Mouse (Mus musculus): ENCODE measurements around the gene Sh3rf1. TPM values are rescaled to one million over a fixed set of nuclear protein-coding genes. Genes with fewer than 3 reads are reported as not detected.
"Not testable (repeated sequence)": the region's sequence is repeated elsewhere in the genome, so short reads cannot be mapped to it uniquely, and the experiment has no call there.

Gene Sh3rf1
- polyA plus RNA-seq, 1 experiment, result 19.7 TPM

GRCm38 (mm10) chr8:61403266-61404177 lies 179.8 kb downstream of the Sh3rf1 start:
- H3K4me3 ChIP-seq (replicated peaks; ENCODE audit: extremely low read depth, low read depth, low read length), result no peak overlapping the region
- TF ChIP-seq CTCF (IDR thresholded peaks at IDR 0.05; ENCODE audit: insufficient read depth, low read length) (no peak), POLR2A (IDR thresholded peaks at IDR 0.05; ENCODE audit: borderline replicate concordance, extremely low read depth, low read depth, low read length) (no peak)
- 34% methylated on average over 6 of the region's 6 CpGs for WGBS
- DNase-seq, result no peak
- H3K4me1 ChIP-seq (ENCODE audit: control insufficient read depth, insufficient read depth, low read length), result no peaks in the 10 kb centered on the region; the same call in 1 of the 2 replicates

GRCm38 (mm10) chr8:61404178-61404560 lies 180.5 kb downstream of the Sh3rf1 start:
- TF ChIP-seq POLR2A (IDR thresholded peaks at IDR 0.05; ENCODE audit: borderline replicate concordance, extremely low read depth, low read depth, low read length), result no peak
- no peak for TF ChIP-seq CTCF (IDR thresholded peaks at IDR 0.05; ENCODE audit: insufficient read depth, low read length)
- 59% methylated on average over 3 of the region's 3 CpGs for WGBS
- Histone ChIP-seq H3K4me3 (replicated peaks; ENCODE audit: extremely low read depth, low read depth, low read length) (no peak overlapping the region), H3K4me1 (ENCODE audit: control insufficient read depth, insufficient read depth, low read length) (no peaks in the 10 kb centered on the region; the same call in 1 of the 2 replicates)
- no peak for DNase-seq

- TF ChIP-seq POLR2A (IDR thresholded peaks at IDR 0.05; ENCODE audit: borderline replicate concordance, extremely low read depth, low read depth, low read length), result no peak
- TF ChIP-seq CTCF (IDR thresholded peaks at IDR 0.05; ENCODE audit: insufficient read depth, low read length), result no peak
- 71% methylated on average over 4 of the region's 4 CpGs for WGBS
- Histone ChIP-seq H3K4me3 (replicated peaks; ENCODE audit: extremely low read depth, low read depth, low read length) (no peak overlapping the region), H3K4me1 (ENCODE audit: control insufficient read depth, insufficient read depth, low read length) (no peaks in the 10 kb centered on the region)
- no peak for DNase-seq
These were observed 185.4 kb downstream of the Sh3rf1 start for GRCm38 (mm10) chr8:61409081-61409480.

- not testable (repeated sequence) for H3K4me3 ChIP-seq (replicated peaks; ENCODE audit: extremely low read depth, low read depth, low read length); H3K4me1 ChIP-seq (ENCODE audit: control insufficient read depth, insufficient read depth, low read length); DNase-seq
- WGBS, result 73% methylated on average over 5 of the region's 5 CpGs
These were observed 186.0 kb downstream of the Sh3rf1 start for GRCm38 (mm10) chr8:61409712-61410111.

- no peak for DNase-seq
- no peaks in the 10 kb centered on the region for H3K4me1 ChIP-seq (ENCODE audit: control insufficient read depth, insufficient read depth, low read length)
- H3K4me3 ChIP-seq (replicated peaks; ENCODE audit: extremely low read depth, low read depth, low read length), result no peak overlapping the region
- WGBS, result 86% methylated on average over 3 of the region's 3 CpGs
- TF ChIP-seq POLR2A (IDR thresholded peaks at IDR 0.05; ENCODE audit: borderline replicate concordance, extremely low read depth, low read depth, low read length) (no peak), CTCF (IDR thresholded peaks at IDR 0.05; ENCODE audit: insufficient read depth, low read length) (no peak)
These were observed 195.8 kb downstream of the Sh3rf1 start for GRCm38 (mm10) chr8:61419521-61419920.

GRCm38 (mm10) chr8:61420166-61420565 lies 196.5 kb downstream of the Sh3rf1 start:
- WGBS, result 43% methylated on average over 5 of the region's 6 CpGs
- Histone ChIP-seq H3K4me1 (ENCODE audit: control insufficient read depth, insufficient read depth, low read length) (no peaks in the 10 kb centered on the region), H3K4me3 (replicated peaks; ENCODE audit: extremely low read depth, low read depth, low read length) (no peak overlapping the region)
- TF ChIP-seq CTCF (IDR thresholded peaks at IDR 0.05; ENCODE audit: insufficient read depth, low read length) (no peak), POLR2A (IDR thresholded peaks at IDR 0.05; ENCODE audit: borderline replicate concordance, extremely low read depth, low read depth, low read length) (no peak)
- no peak for DNase-seq

GRCm38 (mm10) chr8:61421606-61422005 lies 197.9 kb downstream of the Sh3rf1 start:
- 78% methylated on average over 11 of the region's 11 CpGs for WGBS
- TF ChIP-seq POLR2A (IDR thresholded peaks at IDR 0.05; ENCODE audit: borderline replicate concordance, extremely low read depth, low read depth, low read length) (no peak), CTCF (IDR thresholded peaks at IDR 0.05; ENCODE audit: insufficient read depth, low read length) (no peak)
- Histone ChIP-seq H3K4me1 (ENCODE audit: control insufficient read depth, insufficient read depth, low read length) (no peaks in the 10 kb centered on the region), H3K4me3 (replicated peaks; ENCODE audit: extremely low read depth, low read depth, low read length) (no peak overlapping the region)
- DNase-seq, result no peak

- TF ChIP-seq CTCF (IDR thresholded peaks at IDR 0.05; ENCODE audit: insufficient read depth, low read length), result no peak
- TF ChIP-seq POLR2A (IDR thresholded peaks at IDR 0.05; ENCODE audit: borderline replicate concordance, extremely low read depth, low read depth, low read length), result no peak
- H3K4me3 ChIP-seq (replicated peaks; ENCODE audit: extremely low read depth, low read depth, low read length), result no peak overlapping the region
- H3K4me1 ChIP-seq (ENCODE audit: control insufficient read depth, insufficient read depth, low read length), result no peaks in the 10 kb centered on the region
- no peak for DNase-seq
These were observed 201.5 kb downstream of the Sh3rf1 start for GRCm38 (mm10) chr8:61425125-61425524.

GRCm38 (mm10) chr8:61426072-61426471 lies 202.4 kb downstream of the Sh3rf1 start:
- WGBS, result 84% methylated on average over 5 of the region's 5 CpGs
- TF ChIP-seq CTCF (IDR thresholded peaks at IDR 0.05; ENCODE audit: insufficient read depth, low read length), result no peak
- no peak for TF ChIP-seq POLR2A (IDR thresholded peaks at IDR 0.05; ENCODE audit: borderline replicate concordance, extremely low read depth, low read depth, low read length)
- Histone ChIP-seq H3K4me3 (replicated peaks; ENCODE audit: extremely low read depth, low read depth, low read length) (no peak overlapping the region), H3K4me1 (ENCODE audit: control insufficient read depth, insufficient read depth, low read length) (no peaks in the 10 kb centered on the region)
- DNase-seq, result no peak

GRCm38 (mm10) chr8:61426671-61427070 lies 203.0 kb downstream of the Sh3rf1 start:
- Histone ChIP-seq H3K4me3 (replicated peaks; ENCODE audit: extremely low read depth, low read depth, low read length) (no peak overlapping the region), H3K4me1 (ENCODE audit: control insufficient read depth, insufficient read depth, low read length) (no peaks in the 10 kb centered on the region)
- 61% methylated on average over 5 of the region's 5 CpGs for WGBS
- TF ChIP-seq POLR2A (IDR thresholded peaks at IDR 0.05; ENCODE audit: borderline replicate concordance, extremely low read depth, low read depth, low read length), result no peak
- no peak for TF ChIP-seq CTCF (IDR thresholded peaks at IDR 0.05; ENCODE audit: insufficient read depth, low read length)
- DNase-seq, result no peak

Measured in lung, adult 2 months (tissue).